Mouse (Mus musculus): Measurements from ENCODE around the gene Ngly1. TPM values are rescaled to one million over a fixed set of nuclear protein-coding genes. Genes with fewer than 3 reads are reported as not detected.
A peak's percentile ranks its signal among the peaks of the same experiment; 100 is the strongest.

The Ngly1 gene
- polyA plus RNA-seq, 1 experiment from 2014 or later: 24.4 TPM

DNA sequence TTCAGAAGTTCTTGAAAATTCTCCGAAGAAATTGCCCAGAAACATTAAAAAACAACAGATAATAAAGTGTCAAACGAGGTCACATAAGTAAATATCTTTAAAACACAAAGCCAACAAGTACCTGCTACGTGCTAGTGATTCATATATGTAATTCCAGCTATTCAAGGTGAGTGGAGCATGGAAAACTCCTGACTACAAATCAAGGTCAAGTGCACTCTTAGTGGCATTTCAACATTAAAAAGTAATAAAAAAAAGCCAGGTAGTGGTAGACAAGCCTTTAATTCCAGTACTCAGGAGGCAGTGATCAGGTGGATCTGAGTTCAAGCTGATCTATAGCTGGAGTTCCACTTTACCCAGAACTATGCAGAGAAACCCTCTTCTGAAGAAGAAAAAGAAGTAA, 945 bp upstream of the Ngly1 start:
- H3K36me3 ChIP-seq (ENCODE audit: control insufficient read depth, insufficient read depth, low read length): no peaks in the 10 kb centered on the region
- no peak overlapping the region for H3K4me2 ChIP-seq (ENCODE audit: low read depth, severe bottlenecking)
- ATAC-seq (ENCODE audit: insufficient number of reproducible peaks, low FRiP score, low TSS enrichment, low read depth) (no peak), DNase-seq (ENCODE audit: low spot score) (no peak)
- no peak overlapping the region for H3K27ac ChIP-seq (replicated peaks; ENCODE audit: low read depth, low read length)
- no peaks in the 10 kb centered on the region for H3K9me3 ChIP-seq (ENCODE audit: control insufficient read depth, low read length)
- no peak overlapping the region for H3K4me3 ChIP-seq (ENCODE audit: low read depth, low read length)
- H3K27me3 ChIP-seq (ENCODE audit: control insufficient read depth, insufficient read depth, low read length): no peaks in the 10 kb centered on the region
- H3K9ac ChIP-seq (ENCODE audit: low read length): no peak overlapping the region
- WGBS: 74% methylated on average over 3 of the region's 3 CpGs
- no peaks in the 10 kb centered on the region for H3K4me1 ChIP-seq (ENCODE audit: control insufficient read depth, insufficient read depth, low read length)

DNA sequence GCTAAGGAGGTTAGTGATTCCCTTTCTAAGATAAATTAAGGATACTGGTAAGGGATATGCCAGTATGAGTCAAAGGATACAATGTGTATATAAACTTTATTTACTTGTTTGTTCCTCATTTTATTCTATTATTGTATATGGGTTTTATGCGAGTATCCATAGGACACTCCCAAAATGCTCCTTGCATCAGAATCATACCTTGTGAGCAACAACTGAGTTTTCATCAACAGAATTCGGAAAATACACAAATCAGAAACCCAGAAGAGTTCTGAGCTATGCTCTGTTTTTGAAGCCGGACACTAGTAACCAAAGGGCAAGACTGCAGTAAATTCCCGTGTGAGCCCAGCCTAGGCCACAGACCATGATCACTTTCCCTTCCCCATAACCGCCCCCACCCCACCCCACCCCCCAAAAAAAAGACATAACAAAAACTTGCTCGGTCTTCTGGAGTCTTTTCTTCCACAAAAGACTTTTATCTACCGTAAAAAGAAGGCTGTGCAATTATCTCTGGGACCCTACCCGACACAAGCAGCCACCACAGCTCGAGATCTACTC, 400 bp upstream of the Ngly1 start:
- DNase-seq (ENCODE audit: low spot score): no peak
- Histone ChIP-seq H3K9ac (ENCODE audit: low read length) (peak overlapping the region; percentile 96), H3K27ac (replicated peaks; ENCODE audit: low read depth, low read length) (no peak overlapping the region; the same call in 1 of the 2 replicates), H3K36me3 (ENCODE audit: control insufficient read depth, insufficient read depth, low read length) (no peaks in the 10 kb centered on the region), H3K4me3 (ENCODE audit: low read depth, low read length) (peak overlapping the region; percentile 69), H3K27me3 (ENCODE audit: control insufficient read depth, insufficient read depth, low read length) (no peaks in the 10 kb centered on the region), H3K4me2 (ENCODE audit: low read depth, severe bottlenecking) (peak overlapping the region; percentile 64), H3K9me3 (ENCODE audit: control insufficient read depth, low read length) (no peaks in the 10 kb centered on the region), H3K4me1 (ENCODE audit: control insufficient read depth, insufficient read depth, low read length) (no peaks in the 10 kb centered on the region)
- peak; percentile 11; the same call in 1 of the 2 replicates for ATAC-seq (ENCODE audit: insufficient number of reproducible peaks, low FRiP score, low TSS enrichment, low read depth)
- WGBS: 20% methylated on average over 9 of the region's 9 CpGs

DNA sequence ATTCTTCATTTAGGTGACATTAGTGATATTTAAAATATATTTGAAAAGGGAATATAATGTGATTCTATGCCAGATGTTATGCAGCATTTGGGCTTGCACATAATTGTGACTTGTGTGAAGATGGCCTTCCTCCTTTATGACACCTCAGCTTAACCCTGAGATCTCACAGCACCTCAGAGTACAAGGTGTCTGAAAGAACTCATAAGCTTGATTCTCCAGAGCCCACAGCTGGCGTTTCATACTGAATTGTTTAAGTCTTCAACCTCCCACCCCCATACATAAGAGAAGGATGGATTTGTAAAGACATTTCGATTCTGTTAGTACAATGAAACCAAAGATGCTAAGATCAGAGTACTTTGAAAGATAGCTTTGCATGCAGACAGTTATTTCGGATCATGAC, 1.0 kb downstream of the Ngly1 start:
- Histone ChIP-seq H3K9me3 (ENCODE audit: control insufficient read depth, low read length) (no peaks in the 10 kb centered on the region), H3K27me3 (ENCODE audit: control insufficient read depth, insufficient read depth, low read length) (no peaks in the 10 kb centered on the region), H3K4me2 (ENCODE audit: low read depth, severe bottlenecking) (peak overlapping the region; percentile 64), H3K4me3 (ENCODE audit: low read depth, low read length) (peak overlapping the region; percentile 69), H3K9ac (ENCODE audit: low read length) (no peak overlapping the region), H3K4me1 (ENCODE audit: control insufficient read depth, insufficient read depth, low read length) (no peaks in the 10 kb centered on the region), H3K27ac (replicated peaks; ENCODE audit: low read depth, low read length) (no peak overlapping the region), H3K36me3 (ENCODE audit: control insufficient read depth, insufficient read depth, low read length) (no peaks in the 10 kb centered on the region)
- ATAC-seq (ENCODE audit: insufficient number of reproducible peaks, low FRiP score, low TSS enrichment, low read depth) (no peak), DNase-seq (ENCODE audit: low spot score) (no peak)
- 80% methylated on average over 3 of the region's 3 CpGs for WGBS

DNA sequence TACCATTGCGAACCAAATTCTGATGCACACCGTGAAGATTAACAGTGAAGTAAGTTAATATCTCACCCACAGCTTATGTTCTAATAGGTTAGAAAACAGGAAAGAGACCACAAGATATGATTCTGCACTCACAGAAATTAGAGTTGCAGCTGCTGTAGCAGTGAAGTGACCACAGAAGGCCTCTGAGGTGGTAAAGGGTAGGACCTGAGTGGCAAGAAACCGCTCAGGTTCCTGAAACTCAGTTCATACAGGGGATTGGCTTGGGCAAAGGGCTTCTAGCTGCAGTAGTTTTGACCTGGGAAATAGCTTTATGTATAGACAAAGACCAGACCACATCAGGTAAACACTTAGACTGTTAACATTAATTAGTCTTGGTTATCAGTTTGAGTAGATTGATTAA, 6.7 kb downstream of the Ngly1 start:
- H3K27me3 ChIP-seq (ENCODE audit: control insufficient read depth, insufficient read depth, low read length): no peaks in the 10 kb centered on the region
- no peak overlapping the region for H3K4me3 ChIP-seq (ENCODE audit: low read depth, low read length)
- DNase-seq (ENCODE audit: low spot score) (no peak), ATAC-seq (ENCODE audit: insufficient number of reproducible peaks, low FRiP score, low TSS enrichment, low read depth) (no peak)
- H3K27ac ChIP-seq (replicated peaks; ENCODE audit: low read depth, low read length): no peak overlapping the region
- no peaks in the 10 kb centered on the region for H3K4me1 ChIP-seq (ENCODE audit: control insufficient read depth, insufficient read depth, low read length)
- H3K36me3 ChIP-seq (ENCODE audit: control insufficient read depth, insufficient read depth, low read length): no peaks in the 10 kb centered on the region; the same call in 1 of the 2 replicates
- no peaks in the 10 kb centered on the region for H3K9me3 ChIP-seq (ENCODE audit: control insufficient read depth, low read length)
- H3K9ac ChIP-seq (ENCODE audit: low read length): no peak overlapping the region
- WGBS: 98% methylated on average over 3 of the region's 3 CpGs
- no peak overlapping the region for H3K4me2 ChIP-seq (ENCODE audit: low read depth, severe bottlenecking)

DNA sequence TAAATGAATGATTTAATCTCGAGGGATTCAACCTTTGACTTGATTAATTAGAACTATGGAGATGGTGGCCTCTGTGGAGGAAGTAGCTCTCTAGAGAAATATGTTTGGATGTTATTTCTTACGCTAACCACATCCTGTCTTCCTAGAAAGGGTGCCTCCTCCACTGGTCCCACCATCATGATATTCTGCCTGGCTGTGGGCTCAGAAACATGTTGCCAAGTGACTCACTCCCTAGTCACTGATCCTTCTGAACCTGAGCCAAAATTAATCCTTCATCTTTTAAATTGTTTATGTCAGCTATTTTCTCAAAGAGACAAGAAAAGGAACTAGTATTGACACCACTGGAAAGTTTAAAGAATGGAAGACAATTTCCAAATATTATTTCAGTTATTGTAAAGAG, 7.1 kb downstream of the Ngly1 start:
- no peaks in the 10 kb centered on the region for H3K27me3 ChIP-seq (ENCODE audit: control insufficient read depth, insufficient read depth, low read length)
- DNase-seq (ENCODE audit: low spot score) (no peak), ATAC-seq (ENCODE audit: insufficient number of reproducible peaks, low FRiP score, low TSS enrichment, low read depth) (no peak)
- H3K9ac ChIP-seq (ENCODE audit: low read length): no peak overlapping the region
- H3K4me2 ChIP-seq (ENCODE audit: low read depth, severe bottlenecking): no peak overlapping the region
- H3K36me3 ChIP-seq (ENCODE audit: control insufficient read depth, insufficient read depth, low read length): no peaks in the 10 kb centered on the region; the same call in 1 of the 2 replicates
- no peaks in the 10 kb centered on the region for H3K4me1 ChIP-seq (ENCODE audit: control insufficient read depth, insufficient read depth, low read length)
- H3K27ac ChIP-seq (replicated peaks; ENCODE audit: low read depth, low read length): no peak overlapping the region
- H3K9me3 ChIP-seq (ENCODE audit: control insufficient read depth, low read length): no peaks in the 10 kb centered on the region
- no peak overlapping the region for H3K4me3 ChIP-seq (ENCODE audit: low read depth, low read length)
- 82% methylated on average over 2 of the region's 2 CpGs for WGBS

DNA sequence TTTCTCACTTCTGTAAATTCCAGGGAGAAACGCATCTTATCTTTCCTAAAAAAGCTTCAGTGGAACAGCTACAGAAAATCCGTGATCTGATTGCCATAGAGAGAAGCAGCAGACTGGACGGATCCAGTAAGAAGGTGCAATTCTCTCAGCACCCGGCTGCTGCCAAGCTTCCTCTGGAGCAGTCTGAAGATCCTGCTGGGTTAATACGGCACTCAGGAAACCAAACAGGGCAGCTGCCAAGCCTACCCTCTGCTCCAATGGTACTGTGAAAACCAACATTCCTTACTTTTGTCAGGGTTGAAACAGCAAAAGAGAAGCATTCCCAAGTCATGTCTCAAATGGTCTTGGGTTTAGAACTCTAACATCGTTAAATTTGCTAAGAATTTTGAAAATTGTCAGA, 11.5 kb downstream of the Ngly1 start:
- Histone ChIP-seq H3K9ac (ENCODE audit: low read length) (no peak overlapping the region), H3K4me3 (ENCODE audit: low read depth, low read length) (no peak overlapping the region), H3K27ac (replicated peaks; ENCODE audit: low read depth, low read length) (no peak overlapping the region), H3K36me3 (ENCODE audit: control insufficient read depth, insufficient read depth, low read length) (no peaks in the 10 kb centered on the region; the same call in 1 of the 2 replicates), H3K9me3 (ENCODE audit: control insufficient read depth, low read length) (no peaks in the 10 kb centered on the region), H3K4me2 (ENCODE audit: low read depth, severe bottlenecking) (no peak overlapping the region), H3K4me1 (ENCODE audit: control insufficient read depth, insufficient read depth, low read length) (no peaks in the 10 kb centered on the region), H3K27me3 (ENCODE audit: control insufficient read depth, insufficient read depth, low read length) (no peaks in the 10 kb centered on the region)
- DNase-seq (ENCODE audit: low spot score): no peak
- 85% methylated on average over 6 of the region's 6 CpGs for WGBS
- no peak for ATAC-seq (ENCODE audit: insufficient number of reproducible peaks, low FRiP score, low TSS enrichment, low read depth)

DNA sequence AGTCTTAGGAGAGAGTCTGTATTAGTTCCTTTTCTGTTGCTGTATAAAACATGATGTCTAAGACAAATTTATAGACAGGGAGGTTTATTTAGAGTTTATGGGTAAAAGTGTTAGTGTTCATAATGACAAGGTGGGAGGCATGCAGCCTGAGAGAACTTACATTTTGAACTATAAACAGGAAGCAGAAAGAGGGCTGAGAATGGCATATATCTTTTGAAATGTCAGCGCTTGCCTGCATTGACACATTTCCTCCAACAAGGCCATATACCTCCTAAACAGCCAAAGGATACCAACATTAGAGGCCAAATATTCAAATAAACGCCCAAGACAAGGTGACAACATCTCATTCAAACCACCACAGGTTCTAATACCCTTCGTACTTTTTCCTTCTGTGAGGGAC, 12.8 kb downstream of the Ngly1 start:
- Histone ChIP-seq H3K4me1 (ENCODE audit: control insufficient read depth, insufficient read depth, low read length) (no peaks in the 10 kb centered on the region), H3K9me3 (ENCODE audit: control insufficient read depth, low read length) (no peaks in the 10 kb centered on the region), H3K27ac (replicated peaks; ENCODE audit: low read depth, low read length) (no peak overlapping the region), H3K27me3 (ENCODE audit: control insufficient read depth, insufficient read depth, low read length) (no peaks in the 10 kb centered on the region), H3K4me3 (ENCODE audit: low read depth, low read length) (no peak overlapping the region), H3K9ac (ENCODE audit: low read length) (no peak overlapping the region), H3K4me2 (ENCODE audit: low read depth, severe bottlenecking) (no peak overlapping the region), H3K36me3 (ENCODE audit: control insufficient read depth, insufficient read depth, low read length) (no peaks in the 10 kb centered on the region; the same call in 1 of the 2 replicates)
- 82% methylated on average over 3 of the region's 3 CpGs for WGBS
- no peak for ATAC-seq (ENCODE audit: insufficient number of reproducible peaks, low FRiP score, low TSS enrichment, low read depth)
- no peak for DNase-seq (ENCODE audit: low spot score)

DNA sequence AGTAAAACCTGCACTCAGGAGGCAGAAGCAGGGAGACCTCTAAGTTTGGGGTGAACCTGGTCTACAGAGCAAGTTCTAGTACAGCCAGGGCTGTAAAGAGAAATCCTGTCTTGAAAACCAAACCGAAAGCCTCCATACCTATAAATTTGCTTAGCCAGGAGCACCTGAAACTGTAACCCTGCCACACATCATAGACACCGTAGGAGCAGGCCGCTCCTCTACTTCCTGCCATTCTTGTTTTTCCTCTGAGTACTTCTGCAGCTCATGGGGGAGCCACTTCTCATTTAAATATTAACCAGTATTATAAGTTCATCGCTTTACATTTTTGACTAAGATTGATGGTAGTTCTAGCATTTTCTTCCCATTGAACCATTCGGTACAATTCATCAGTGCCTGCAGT, 17.9 kb downstream of the Ngly1 start:
- Histone ChIP-seq H3K9me3 (ENCODE audit: control insufficient read depth, low read length) (no peaks in the 10 kb centered on the region), H3K27ac (replicated peaks; ENCODE audit: low read depth, low read length) (no peak overlapping the region), H3K9ac (ENCODE audit: low read length) (no peak overlapping the region), H3K36me3 (ENCODE audit: control insufficient read depth, insufficient read depth, low read length) (no peaks in the 10 kb centered on the region), H3K4me2 (ENCODE audit: low read depth, severe bottlenecking) (no peak overlapping the region), H3K27me3 (ENCODE audit: control insufficient read depth, insufficient read depth, low read length) (no peaks in the 10 kb centered on the region), H3K4me3 (ENCODE audit: low read depth, low read length) (no peak overlapping the region), H3K4me1 (ENCODE audit: control insufficient read depth, insufficient read depth, low read length) (no peaks in the 10 kb centered on the region)
- 90% methylated on average over 5 of the region's 5 CpGs for WGBS
- no peak for DNase-seq (ENCODE audit: low spot score)
- ATAC-seq (ENCODE audit: insufficient number of reproducible peaks, low FRiP score, low TSS enrichment, low read depth): no peak

DNA sequence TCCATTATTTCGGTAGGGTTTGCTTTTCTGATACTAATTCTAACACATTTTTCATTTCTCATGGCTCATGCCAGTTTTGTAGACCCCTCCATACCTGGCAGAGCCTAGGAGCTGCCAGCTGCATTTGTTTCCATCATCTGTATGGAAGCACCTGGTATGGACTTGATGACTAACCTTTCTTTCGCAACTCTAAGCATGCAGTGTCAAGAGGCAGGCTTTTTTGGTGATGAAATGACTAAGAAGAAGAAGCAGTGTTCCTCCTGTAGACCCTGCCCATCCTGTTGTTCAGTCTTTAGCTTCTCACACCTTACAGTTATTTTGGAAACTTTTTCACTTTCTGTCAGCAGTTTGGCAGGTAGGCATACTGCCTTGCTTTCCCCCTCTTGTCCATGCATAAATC, 20.7 kb downstream of the Ngly1 start:
- Histone ChIP-seq H3K36me3 (ENCODE audit: control insufficient read depth, insufficient read depth, low read length) (no peaks in the 10 kb centered on the region), H3K9ac (ENCODE audit: low read length) (no peak overlapping the region), H3K9me3 (ENCODE audit: control insufficient read depth, low read length) (no peaks in the 10 kb centered on the region), H3K27me3 (ENCODE audit: control insufficient read depth, insufficient read depth, low read length) (no peaks in the 10 kb centered on the region), H3K27ac (replicated peaks; ENCODE audit: low read depth, low read length) (no peak overlapping the region), H3K4me1 (ENCODE audit: control insufficient read depth, insufficient read depth, low read length) (no peaks in the 10 kb centered on the region), H3K4me3 (ENCODE audit: low read depth, low read length) (no peak overlapping the region), H3K4me2 (ENCODE audit: low read depth, severe bottlenecking) (no peak overlapping the region)
- 90% methylated on average over 2 of the region's 2 CpGs for WGBS
- no peak for DNase-seq (ENCODE audit: low spot score)
- ATAC-seq (ENCODE audit: insufficient number of reproducible peaks, low FRiP score, low TSS enrichment, low read depth): no peak

Measured in limb, embryonic 11.5 days (tissue).